Mouse (Mus musculus) left cerebral cortex, postnatal 14 days (tissue): ENCODE data around the gene Hnrnpul1. TPM values are rescaled to one million over a fixed set of nuclear protein-coding genes. Genes with fewer than 3 reads are reported as not detected.

Experiments
- DNase-seq, 2 experiments: peaks; one replicate each; pipeline ENCODE4 v3.0.0; 2021 to 2022; ENCODE audit warnings: low spot score in 2 of 2, mixed read lengths in 1 of 2
- intact Hi-C: fragments of 180-260 bp; cut with DNase I; formaldehyde crosslinking; loops from one replicate; pipeline ENCODE4 v1.15.1; 2025
- total RNA-seq, 2 experiments: library from RNA; stranded (reverse); gene quantifications; 2 replicates each; pipeline ENCODE4 v1.2.3; 2021

Gene Hnrnpul1
- total RNA-seq, 2 experiments from 2014 or later, result 102 to 103 TPM

DNA sequence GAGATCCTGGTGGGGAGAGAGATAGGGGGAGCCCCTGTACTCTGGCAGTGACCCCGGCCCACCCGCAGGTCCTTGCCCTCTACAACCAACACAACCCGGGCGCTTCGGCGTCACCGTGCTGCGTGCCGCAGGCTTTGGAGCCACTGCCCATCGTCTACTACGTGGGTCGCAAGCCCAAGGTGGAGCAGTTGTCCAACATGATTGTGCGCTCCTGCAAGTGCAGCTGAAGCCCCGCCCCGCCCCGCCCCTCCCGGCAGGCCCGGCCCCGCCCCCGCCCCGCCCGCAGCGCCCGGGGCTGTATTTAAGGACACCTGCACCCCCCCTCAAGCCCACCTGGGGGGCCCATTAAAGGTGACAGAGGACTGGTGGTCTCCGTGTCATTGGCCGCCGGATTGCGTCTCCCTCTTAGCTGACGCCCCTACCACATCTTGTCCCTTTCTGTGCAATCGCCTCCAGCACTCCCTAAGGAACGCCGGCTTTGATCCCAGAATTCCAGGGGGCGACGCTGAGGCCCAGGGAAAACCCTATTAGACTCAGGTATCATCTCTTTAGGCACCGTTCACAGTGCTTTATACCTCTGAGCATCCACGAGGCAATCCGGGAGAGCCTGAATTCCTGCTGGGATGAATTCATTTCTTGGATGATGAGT is 49.7 kb downstream of the Hnrnpul1 start:
- DNase-seq, result no peak
- intact Hi-C loops, result no loop called here

DNA sequence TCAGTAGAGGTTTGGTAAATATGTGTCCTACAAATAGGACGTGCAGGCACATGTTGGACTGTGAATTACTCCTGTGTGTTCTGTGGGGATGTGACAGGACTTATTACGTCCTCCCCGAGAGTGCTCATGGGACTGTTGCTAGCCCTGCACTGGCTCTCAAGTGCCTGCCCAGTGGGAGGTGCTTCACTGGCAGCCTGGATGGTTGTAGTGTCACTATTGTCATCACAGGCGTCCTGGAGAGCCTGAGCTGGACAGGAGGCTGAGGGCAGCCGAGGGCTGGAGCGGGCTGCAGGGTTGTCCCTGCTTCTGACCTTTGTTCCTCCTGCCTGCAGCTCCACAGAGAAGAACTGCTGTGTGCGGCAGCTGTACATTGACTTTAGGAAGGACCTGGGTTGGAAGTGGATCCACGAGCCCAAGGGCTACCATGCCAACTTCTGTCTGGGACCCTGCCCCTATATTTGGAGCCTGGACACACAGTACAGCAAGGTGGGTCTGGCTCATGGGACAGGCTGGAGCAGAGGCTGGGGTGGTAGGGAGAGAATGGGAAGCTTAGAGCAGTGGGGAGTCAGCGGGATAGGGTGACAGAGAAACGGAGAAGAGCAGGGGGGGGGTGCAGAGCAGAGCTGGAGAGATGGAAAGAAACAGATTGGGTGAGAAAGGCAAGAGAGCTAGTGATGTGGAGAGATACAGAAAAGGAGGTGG is 50.6 kb downstream of the Hnrnpul1 start:
- DNase-seq, result no peak
- intact Hi-C loops, result no loop called here

DNA sequence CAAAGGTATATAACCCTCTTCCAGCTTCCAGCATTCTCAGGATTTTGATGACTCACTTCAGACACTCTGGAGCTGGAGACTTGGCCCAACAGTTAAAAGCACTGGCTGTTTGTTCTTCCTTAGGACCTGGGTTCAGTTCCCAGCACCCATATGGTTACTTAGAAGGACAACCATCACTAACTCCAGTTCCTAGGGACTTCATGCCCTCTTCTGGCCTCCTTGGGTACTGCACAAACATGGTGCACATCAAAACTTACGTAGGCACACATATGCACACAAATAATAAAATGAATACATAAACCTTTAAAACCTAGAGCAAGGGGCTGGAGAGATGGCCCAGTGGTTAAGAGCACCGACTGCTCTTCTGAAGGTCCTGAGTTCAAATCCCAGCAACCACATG is 52.2 kb downstream of the Hnrnpul1 start:
- no peak for DNase-seq
- intact Hi-C loops, result no loop called here

DNA sequence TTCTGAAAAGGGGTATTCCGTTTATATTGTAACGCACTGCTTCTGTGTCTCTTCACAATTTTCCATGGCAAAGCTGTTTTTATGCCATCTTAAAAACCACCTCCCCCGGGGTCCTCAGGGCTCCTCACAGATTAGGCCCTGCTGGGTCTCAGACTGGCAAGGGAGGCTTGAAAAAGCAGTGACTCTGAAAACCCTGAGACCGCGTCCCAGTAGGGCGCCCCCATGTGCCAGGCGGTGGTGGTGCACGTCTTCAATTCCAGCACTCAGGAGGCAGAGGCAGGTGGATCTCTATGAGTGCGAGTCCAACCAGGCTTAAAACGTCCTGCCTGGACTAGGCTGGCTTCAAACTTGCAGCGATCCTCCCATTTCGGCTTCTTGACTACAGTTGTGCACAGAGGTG is 53.8 kb downstream of the Hnrnpul1 start:
- no peak for DNase-seq
- intact Hi-C loops, result no loop called here

DNA sequence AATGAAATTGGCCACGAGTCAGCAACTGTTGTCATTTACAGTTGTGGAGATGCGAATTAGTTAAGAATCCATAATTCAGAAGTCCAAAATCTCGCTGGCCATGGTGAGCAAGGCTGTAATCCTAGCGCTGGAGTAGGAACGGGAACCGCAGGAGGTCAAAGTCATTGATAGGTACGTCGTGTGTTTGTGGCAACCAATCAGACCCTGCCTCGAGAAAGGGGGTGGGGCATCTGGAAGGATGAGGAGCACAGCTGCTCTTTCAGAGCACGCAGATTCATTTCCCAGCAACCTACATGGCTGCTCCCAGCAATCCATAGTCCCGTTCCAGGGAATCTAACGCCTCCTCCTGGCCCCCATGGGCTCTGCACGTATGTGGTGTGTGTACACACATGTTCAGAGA is 54.7 kb downstream of the Hnrnpul1 start:
- no peak for DNase-seq
- intact Hi-C loops, result no loop called here

DNA sequence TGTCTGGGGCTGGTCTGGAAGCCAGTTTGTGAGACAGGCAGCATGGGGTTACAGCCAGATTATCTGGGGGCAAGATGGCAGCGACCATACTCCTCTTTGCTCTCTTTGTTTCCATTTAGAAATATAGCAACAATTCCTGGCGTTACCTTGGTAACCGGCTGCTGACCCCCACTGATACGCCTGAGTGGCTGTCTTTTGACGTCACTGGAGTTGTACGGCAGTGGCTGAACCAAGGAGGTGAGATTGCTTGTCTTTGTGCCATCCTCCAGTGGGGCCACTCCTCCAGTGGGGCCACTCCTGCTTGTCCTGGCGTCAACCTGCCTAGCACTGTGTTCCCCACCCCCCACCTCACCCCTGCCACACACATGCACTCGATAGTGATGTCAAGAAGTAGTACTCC is 60.5 kb downstream of the Hnrnpul1 start:
- intact Hi-C loops, result no loop called here
- no peak for DNase-seq

DNA sequence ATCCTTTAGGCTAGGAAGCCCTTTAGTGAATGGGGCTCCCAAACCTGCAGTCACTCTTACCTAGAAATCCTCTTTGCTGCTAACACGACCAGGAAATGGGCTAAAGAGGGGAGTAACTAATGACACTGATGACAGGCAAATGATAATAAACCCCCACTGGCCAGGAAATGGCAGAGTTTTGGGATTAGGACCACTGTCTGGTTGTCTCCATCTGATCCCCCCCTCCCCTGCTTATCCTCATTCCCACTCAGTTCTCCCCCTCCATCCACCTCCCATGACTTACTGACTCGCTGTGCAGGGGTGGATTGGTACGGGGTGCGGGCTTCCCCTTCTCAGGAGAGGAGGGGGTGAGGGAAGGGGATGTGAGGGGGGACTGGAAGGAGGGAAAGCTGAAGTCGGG is 64.5 kb downstream of the Hnrnpul1 start:
- intact Hi-C loops, result no loop called here
- DNase-seq, result no peak

DNA sequence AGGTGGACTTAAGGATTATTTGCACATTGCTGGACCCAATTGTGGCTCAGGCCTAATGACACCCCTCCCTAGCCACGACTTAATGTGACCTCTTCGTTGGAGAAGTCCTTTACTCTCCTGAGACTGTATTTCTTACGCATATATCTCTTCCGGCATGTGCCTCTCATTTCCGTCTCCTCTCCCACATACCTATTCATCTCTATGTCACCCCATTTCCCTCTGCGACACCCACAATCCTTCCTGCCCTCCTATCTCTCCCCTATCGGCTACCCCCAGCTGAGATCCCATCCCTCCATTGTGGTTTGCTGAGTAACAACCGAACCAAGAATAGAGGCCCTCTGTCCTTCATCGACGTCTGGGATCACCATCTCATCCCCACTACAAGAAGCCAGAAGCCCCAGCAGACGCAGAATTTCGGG is 64.9 kb downstream of the Hnrnpul1 start:
- DNase-seq, result no peak
- intact Hi-C loops, result no loop called here

DNA sequence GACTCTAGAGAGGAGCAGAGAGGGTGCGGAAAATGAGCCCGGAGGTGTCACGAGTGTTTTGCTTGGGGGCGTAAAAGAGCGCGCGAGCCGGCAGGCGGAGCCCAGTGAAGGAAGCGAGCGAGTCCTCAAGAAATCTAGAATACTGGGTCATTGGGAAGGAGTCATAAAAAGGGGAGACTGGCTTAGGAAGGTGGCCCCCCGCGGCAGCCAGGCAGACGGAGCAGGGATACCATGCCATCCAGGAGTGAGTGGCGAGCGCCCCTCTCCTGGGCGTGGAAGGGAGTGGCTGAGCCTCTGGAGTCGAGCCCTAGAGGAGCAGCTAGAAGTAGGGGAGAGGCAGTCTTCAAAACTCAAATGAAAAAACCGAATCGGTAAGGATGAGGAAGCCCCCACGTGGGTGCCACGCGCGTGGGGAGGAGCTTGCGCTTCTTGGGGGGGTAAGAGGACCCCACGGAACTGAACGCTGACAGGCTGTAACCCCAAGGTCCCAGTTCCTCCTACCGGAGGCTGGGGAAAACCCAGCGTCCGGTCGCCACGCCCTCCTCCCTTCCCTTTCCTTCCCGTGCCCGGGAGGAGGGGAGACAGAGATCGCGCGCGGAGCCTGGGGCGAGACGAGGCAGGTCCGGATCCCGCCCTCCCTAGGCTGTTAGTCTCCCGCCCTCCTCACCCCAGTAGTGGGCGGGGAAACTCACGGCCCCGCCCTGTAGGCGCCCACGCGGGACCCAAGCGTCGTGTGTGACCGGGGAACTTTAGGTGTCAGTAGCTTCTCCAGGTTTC is 65.6 kb downstream of the Hnrnpul1 start:
- no peak for DNase-seq
- intact Hi-C loops, result no loop called here

DNA sequence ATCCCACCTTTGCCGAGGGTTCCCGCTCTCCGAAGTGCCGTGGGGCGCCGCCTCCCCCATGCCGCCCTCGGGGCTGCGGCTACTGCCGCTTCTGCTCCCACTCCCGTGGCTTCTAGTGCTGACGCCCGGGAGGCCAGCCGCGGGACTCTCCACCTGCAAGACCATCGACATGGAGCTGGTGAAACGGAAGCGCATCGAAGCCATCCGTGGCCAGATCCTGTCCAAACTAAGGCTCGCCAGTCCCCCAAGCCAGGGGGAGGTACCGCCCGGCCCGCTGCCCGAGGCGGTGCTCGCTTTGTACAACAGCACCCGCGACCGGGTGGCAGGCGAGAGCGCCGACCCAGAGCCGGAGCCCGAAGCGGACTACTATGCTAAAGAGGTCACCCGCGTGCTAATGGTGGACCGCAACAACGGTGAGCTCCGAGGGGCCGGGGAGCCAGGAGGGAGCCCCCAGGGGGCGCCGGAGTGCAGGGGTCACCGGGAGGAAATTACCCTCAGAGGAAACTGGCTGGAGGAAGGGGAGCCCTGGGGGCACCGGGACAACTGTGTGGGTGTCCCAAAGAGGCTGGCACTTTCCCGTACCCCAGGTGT is 66.7 kb downstream of the Hnrnpul1 start:
- intact Hi-C loops, result no loop called here

DNA sequence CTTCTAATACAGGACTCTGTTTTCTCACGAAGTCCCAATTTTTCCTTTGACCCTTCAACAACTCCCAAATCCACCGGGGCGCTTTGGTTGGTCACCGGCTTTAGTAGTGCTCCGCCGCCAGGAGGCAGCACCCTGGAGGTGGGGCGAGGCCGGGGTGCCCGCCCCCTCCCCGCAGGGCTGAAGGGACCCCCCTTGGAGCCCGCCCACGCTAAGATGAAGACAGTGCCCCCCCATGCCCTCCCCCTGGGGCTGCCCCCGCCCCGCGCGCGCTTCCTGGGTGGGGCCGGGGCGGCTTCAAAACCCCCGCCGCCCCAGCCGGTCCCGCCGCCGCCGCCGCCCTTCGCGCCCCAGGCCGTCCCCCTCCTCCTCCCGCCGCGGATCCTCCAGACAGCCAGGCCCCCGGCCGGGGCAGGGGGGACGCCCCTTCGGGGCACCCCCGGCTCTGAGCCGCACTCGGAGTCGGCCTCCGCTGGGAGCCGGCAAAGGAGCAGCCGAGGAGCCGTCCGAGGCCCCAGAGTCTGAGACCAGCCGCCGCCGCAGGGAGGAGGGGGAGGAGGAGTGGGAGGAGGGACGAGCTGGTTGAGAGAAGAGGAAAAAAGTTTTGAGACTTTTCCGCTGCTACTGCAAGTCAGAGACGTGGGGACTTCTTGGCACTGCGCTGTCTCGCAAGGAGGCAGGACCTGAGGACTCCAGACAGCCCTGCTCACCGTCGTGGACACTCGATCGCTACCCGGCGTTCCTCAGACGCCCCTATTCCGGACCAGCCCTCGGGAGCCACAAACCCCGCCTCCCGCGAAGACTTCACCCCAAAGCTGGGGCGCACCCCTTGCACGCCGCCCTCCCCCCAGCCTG is 67.7 kb downstream of the Hnrnpul1 start, which contains the start of gene Tgfb1:
Tgfb1 (plus strand) TSS at position 323 of the 852 bp plus-strand sequence.
- no peak for DNase-seq
- intact Hi-C loops, result no loop called here

More for the DNA sequence above, 66.7 kb downstream of the Hnrnpul1 start:
- DNase-seq, result no peak

DNA sequence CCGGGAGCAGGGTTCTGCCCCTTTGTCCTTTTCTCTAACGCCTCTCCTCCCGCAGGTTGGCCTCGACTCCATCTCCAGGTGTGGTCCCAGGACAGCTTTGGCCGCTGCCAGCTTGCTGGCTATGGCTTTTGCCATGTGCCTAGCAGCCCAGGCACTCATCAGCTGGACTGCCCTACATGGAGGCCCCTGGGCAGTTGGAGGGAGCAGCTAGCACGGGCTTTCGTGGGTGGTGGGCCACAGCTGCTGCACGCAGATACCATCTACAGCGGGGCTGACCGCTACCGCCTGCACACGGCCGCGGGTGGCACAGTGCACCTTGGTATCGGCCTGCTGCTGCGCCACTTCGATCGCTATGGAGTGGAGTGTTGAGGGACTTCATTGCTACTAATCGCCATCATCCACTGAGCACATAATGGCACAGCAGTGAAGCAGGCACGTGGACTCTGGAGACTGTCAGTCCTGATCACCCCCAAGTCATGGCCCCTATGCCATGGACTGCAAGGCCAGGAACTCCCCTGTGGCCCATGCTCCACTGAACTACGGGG is 68.6 kb downstream of the Hnrnpul1 start:
- intact Hi-C loops, result no loop called here

DNA sequence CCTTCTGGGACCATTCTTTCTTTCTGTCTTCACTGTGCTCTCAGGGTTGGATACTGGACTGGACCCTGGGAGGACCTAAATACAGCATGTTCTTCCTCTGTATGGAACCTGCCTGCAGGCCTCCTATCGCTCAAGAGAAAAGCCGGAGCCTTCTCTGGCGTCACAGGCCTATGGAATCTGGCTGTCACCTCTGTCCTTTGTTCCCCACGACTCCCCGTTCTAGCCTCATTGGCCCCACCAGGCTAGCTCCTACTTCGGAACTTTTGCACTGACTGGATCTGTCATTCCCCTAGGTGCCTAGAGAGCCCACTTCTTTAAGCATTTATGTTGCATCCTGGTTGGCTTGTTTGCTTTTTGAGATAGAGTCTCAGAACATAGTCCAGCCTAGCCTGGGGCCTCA is 69.9 kb downstream of the Hnrnpul1 start:
- intact Hi-C loops, result no loop called here
- no peak for DNase-seq

More for the DNA sequence above, 68.6 kb downstream of the Hnrnpul1 start:
- DNase-seq, result no peak

DNA sequence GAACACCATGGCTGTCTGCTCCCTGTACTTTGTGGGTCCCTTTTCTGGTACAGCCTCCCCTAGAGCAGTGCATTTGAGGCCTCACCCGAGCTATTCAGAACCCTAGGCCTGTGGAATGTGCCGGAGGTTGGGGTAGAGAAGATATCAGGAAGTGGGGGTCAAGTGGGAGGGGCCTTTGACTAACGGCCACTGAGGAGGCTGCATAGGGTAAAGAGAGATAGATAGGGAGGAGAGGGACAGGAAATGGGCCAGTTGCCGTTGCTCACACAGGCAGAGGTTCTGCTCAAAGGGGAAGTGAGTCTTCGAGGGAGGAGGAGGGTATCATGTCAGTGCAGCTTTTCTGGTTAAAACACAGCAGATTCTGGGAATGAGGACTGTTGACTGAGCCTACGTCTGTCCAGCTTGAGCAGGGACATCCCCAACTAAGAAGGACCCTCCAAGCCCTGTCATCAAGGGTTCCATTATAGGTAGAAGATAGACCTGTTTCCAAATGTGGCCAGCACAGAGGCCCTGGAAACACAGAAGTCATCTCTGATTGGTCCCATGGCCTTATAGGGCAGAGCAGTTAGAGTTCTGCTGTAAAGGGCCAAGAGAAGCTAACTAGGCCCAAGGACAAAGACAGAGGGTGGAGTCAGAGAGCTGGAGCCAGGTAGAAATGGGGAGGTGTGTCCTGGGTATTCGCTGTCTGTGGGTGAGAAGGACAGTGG is 70.9 kb downstream of the Hnrnpul1 start:
- intact Hi-C loops, result no loop called here
- DNase-seq, result no peak

DNA sequence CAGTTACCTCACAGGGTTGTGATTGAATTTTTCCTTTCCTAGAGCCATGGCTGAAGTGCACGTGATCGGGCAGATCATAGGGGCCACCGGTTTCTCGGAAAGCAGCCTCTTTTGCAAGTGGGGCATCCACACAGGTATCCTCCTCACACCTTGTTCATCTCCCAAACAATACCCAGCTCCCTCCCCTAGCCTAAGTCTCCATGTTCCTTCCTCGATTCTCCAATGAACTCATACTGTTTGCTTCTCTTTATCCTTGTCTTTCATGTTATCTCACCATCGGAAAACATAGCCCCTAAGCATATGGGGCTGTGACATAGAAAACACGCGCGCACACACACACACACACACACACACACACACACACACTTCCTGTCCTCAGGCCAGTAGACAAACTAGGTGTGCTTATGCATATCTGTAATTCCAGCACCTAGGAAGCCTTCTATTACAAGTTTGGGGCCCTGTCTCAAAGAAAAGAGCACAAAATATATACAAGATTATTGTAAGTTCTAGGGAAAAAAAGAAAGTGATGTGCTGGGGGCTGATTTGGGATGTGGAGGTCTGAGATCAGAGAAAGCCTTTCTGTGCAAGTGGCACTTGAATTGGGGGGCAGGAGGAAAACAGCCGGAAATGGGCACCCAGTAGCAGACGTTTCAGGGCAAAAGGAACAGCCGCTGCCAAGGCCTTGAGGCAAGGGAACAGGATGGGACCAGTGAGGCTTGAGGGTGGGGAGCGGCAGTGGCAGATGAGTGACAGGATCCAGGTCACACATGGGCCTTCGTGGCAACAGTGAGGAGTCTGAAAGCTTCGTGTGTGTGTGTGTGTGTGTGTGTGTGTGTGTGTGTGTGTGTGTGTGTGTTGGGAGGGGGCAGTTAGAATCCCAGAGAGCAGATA is 73.0 kb downstream of the Hnrnpul1 start:
- intact Hi-C loops, result no loop called here
- no peak for DNase-seq

DNA sequence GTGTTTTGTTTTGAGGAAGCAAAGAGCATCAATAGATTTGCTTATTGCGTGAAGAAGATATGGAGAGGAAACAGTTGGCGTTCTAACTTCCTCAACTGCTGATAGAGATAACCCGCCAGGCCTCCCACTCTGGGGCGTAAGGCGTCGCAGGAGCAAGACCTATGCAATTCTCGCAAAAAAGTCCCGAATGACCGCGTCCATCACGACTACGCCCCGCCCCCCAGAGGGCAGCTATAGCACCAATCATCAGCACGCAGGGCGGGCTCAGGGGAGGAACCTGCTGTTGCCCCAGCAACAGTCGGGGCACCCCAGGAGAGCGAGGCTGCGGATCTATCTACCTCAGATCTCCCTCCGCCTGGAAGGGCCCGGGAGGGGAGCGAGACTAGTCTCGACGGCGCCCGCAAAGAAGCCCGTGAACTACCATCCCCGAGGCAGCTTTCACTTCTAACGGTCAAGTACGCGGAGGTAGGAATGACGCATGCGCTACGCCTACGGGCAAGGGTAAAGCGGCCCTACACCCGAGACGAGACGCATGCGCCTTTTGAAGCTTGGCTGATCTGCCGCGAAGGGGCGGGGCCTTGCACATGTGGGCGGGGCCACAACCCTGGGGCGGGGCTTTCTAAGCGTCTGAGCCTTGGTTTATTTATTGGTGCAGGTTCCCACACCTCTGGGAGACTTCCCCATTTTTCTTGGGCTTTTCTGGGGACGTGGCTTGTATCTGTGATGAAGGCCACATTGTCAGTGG is 73.9 kb downstream of the Hnrnpul1 start, which contains the start of gene B9d2:
B9d2 (plus strand) TSS at position 267 of the 745 bp plus-strand sequence.
- peak; percentile 91 to 95 for DNase-seq
- intact Hi-C loops, result no loop called here

DNA sequence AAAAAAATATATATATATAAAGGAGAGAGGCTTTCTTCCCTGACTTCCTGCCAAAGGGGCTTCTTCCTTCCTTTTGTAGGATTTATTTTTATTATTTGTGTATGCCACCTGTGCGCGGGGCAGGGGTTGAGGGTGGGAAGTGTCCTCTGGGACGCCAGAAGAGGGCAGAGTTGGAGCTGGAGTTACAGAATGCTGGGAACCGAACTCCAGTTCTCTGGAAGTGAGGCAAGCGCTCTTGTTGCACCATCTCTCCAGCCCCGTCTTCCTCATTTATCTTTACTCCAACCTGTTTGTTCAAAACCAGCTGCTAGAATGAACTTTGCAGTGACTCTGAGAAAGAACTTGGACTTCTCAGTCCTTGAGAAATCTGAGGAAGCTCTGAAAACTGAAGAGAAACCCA is 74.6 kb downstream of the Hnrnpul1 start:
- intact Hi-C loops, result no loop called here
- no peak for DNase-seq
